Mouse (Mus musculus) kidney, adult 8-10 months (tissue): Measurements from ENCODE around the gene Olfr1412.

Source experiments
- DNase-seq, 2 experiments: peaks; one replicate each; pipeline ENCODE4 v3.0.0; 2022

The Olfr1412 gene

GRCm38 (mm10) chr1:92638181-92638580 lies 52.6 kb downstream of the Olfr1412 start:
- no peak for DNase-seq

GRCm38 (mm10) chr1:92638736-92639135 lies 53.2 kb downstream of the Olfr1412 start:
- no peak for DNase-seq

- no peak for DNase-seq
These were observed 54.8 kb downstream of the Olfr1412 start for GRCm38 (mm10) chr1:92640393-92640792.
